Mouse (Mus musculus) megakaryocyte, embryonic 14.5 days (primary cell): ENCODE results near the gene Cmc2.

Experiments used
- FLI1 ChIP-seq: IDR thresholded peaks from 2 replicates; pipeline ENCODE4 v1.6.1; 2012; ENCODE audit warnings: low read length, inconsistent platforms, mixed read lengths
- GATA1 ChIP-seq: IDR thresholded peaks from 3 replicates; pipeline ENCODE4 v1.6.1; 2012; ENCODE audit warnings: mixed read lengths, low read length, inconsistent platforms, borderline replicate concordance

GRCm38 (mm10) chr8:116922060-116922757 is 954 bp upstream of the Cmc2 start:
- TF ChIP-seq GATA1, result no peak
- TF ChIP-seq FLI1, result no peak
